Mouse (Mus musculus) gonadal fat pad, adult 2 months (tissue): Measurements from ENCODE around the gene Gabra6. TPM values are rescaled to one million over a fixed set of nuclear protein-coding genes. Genes with fewer than 3 reads are reported as not detected.

Experiments used
- DNase-seq: peaks from one replicate; pipeline ENCODE4 v3.0.0-alpha.2; 2012; ENCODE audit warnings: low read depth
- polyA plus RNA-seq: library from polyadenylated mRNA; depleted of rRNA; stranded (reverse); fragments of >200 nt; gene quantifications from 2 replicates; pipeline ENCODE4 v1.2.3, GENCODE M21; 2012; rRNA removed

Gene Gabra6
- not detected in 2 replicates for polyA plus RNA-seq

DNA sequence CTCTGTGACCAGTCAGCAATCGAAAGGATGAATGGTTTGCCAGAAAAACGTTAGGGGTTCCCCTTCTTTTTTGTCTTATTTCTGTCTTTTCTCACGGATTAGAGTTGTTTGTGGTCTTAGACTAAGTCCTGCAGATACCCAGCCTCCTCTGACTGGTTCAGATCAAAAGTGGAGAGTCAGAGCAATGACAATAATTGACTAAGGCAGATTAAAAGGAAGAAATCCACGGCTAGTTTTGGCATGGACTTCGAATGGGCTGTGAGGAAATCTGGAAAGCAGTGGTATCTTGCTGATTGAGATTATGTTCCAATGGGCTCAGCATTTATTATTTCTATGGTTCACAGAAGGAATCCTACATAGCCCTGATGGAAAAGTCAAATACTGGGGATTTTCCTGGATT lies at the start of gene Gabra6:
Gene Gabra6, minus strand, starts transcription at position 191 of the 400 bp plus-strand sequence.
- DNase-seq: no peak

DNA sequence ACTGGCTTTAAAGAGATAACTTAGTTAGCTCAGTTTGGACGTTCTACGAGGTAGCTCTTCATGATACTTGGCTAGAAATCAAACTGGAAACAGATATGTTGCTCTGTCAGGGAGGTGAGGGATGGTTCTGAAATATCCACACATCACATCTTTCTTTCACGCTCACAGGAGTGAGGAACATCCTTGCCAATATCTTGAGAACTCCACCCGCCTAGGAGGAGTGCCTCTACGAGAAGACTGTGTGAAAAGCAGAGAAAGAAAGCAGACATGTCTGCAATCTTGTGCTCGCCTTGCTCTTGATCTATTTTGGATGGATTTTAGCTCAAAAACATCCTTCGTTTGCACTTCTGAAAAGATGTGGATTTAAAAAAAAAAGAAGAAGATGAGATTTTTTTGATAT lies 44.7 kb upstream of the Gabra6 start:
- DNase-seq: no peak

DNA sequence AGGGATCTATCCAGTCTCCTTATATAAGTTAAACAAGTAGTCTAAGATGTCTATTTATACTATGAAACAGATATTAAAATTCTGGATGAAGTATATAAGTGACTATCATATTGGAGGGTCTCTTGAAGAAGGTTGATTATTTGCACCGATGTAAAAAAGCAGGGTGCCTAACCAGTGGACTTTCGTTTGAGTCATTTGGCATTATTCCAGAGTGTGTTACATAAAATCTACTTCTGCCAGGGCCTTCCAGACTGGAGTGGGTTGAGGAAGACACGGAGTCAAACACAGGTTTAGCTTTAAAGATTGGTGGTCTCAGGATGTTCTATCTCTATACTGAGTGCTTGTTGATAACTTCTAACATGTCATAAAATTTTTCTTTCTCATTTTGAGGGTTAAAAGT lies 11.2 kb upstream of the Gabra6 start:
- no peak for DNase-seq

DNA sequence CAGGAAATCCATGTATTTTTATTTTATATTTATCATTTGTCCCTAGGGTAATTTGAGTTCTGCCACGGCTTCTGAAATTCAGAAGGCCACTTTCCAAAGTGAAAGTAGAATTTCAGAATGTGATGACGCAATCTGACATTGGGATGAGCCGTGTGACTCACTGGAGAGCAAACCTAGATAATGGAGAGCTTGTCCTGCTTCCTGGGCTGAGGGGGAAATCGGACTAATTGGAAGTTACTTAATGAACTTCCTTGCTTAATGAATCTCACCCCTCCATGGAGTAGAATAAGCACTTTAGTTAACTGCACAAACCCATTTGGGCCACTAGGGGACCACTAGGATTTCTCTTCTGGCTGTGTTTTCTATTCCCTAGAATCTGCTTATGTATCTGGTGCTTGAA lies 5.4 kb upstream of the Gabra6 start:
- no peak for DNase-seq

DNA sequence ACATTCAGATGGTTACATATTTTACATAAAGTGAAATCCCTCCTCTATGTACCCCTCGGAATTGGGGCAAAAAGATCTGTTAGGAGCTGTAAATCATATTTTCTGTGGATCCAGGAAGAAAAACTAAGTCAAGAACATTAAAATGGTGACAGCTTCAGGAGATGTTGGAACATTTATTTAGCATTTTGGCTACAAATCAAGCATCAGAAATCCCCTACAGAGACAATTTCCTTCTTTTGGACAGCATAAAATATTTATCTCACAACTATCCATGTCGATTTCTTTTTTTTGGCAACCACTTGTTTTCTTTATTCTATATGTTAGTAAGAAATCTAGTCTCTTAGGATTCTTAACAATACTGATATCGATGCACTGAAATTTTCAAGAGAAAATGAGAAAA lies 688 bp upstream of the Gabra6 start:
- no peak for DNase-seq

DNA sequence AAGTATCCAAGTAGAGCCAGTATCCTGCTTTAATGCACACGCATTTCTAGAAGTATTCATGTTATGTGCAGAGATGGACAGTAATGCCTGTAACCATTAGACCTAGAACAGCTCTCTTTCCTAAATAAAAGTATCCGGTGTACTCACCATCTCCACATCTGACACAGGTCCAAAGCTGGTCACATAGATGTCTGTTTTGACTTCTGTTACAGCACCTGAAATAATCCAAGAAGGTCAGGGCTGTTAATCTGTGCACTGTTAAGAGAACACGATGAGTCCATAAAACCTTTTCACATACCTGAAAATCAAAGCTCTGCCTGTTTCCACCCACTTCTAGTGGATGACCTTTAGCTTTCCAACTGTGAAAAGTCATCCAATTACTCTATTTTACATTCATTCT lies 1.4 kb downstream of the Gabra6 start:
- no peak for DNase-seq

DNA sequence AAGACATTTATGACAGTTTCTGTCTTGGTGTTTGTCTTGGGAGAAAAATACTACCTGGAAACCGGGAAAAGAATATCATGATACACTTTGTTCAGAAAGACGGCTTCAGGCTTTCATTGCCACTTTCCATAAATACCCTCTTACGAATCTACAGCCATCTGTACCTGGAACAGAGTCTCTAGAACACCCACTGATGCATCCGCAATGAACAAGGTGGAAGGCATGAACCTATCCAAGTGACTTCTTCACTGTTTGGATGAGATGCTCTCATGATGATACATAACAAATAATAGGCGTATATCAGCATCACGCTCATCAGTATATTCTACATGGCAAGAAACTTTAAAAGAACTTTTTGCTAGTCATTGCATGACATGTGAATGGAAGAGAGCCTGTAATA lies 1.8 kb downstream of the Gabra6 start:
- no peak for DNase-seq

DNA sequence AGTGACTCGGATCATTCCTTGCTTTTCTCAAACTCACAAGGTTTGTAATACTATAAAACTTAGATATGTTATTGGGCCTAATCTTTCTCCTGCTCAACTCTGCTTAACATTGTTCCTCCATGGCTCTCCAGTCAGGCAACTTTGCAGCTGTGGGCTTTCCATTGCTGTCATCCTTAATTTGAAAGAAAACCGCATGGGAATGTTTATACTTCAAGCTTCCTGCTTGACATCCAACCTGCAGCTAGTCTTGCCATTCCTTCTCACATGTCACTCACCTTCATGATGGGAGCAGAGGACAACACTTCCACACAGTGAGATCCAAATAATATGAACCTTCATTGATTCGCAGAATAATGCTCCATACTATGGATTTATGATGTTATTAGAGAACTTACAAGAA lies 2.9 kb downstream of the Gabra6 start:
- DNase-seq: no peak

DNA sequence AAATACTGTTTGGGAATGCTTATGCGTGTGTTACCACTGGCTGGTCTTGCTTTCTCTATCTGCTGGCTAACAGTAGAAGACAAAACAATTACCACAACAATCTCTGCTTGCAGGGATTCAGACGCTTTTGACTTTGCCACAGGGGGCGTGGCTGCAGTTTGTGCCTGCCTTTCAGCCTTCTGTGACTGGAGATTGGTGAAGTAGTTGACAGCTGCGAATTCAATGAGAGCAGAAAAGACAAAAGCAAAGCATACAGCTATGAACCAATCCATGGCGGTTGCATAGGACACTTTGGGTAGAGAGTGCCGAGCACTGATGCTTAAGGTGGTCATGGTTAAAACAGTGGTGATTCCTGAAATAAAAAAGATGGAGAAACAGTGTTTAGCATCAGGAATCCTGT lies 6.0 kb downstream of the Gabra6 start:
- DNase-seq: no peak

DNA sequence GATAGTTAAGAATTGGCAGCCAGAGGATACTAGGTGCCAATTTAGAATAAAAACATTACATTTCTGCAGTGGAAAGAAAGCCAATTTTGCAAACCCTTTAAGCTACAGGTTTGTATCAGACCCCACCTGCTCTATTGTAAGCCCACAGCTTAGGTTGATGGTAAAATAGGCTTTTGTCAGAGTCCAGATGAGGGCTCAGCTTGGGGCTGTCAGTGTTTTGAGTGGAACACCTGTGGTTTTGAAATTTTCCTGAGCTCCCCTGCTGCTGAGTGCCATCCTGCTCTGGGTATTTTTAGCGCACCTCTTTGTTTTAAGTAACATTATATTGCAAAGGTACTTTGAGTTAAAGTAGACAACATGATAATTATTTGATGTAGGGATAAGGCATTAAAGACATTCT lies 10.0 kb downstream of the Gabra6 start:
- no peak for DNase-seq

DNA sequence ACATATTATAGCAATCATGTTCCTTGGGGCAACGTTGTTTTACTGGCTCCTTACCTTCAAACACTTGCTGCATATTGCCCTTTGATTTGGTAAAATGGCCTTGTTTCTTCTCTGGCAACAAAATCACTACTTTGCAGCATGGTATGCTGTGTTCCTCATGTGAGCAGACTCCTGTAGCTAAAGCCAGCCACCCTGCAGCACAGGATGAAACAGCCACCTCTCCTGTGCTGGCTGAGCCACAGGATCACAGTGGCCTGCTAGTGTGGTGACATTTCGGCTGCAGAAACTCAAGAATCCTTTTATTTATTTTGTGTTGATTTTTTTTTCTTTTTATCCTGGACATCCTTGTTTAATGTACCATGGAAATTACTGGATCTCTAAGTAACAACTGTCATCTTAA lies 11.8 kb downstream of the Gabra6 start:
- no peak for DNase-seq

DNA sequence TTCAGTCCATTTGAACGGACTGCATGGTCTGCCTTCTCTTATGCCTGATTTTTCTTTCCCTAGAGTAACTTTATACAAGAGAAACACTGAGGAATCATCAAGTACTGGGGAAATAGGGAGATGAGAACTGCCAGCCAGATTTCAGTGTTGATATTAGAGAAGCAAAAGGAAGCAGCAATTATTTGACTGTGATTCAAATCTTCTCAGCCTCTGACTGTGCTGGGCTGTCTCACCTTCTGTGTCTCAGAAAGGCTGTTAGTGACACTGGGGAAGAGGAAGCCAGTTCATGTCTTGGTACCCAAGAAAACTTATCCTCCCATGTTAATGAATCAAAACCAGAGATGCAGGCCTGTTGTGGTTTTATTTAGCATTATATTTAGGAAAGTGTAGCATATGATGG lies 14.8 kb downstream of the Gabra6 start:
- no peak for DNase-seq

DNA sequence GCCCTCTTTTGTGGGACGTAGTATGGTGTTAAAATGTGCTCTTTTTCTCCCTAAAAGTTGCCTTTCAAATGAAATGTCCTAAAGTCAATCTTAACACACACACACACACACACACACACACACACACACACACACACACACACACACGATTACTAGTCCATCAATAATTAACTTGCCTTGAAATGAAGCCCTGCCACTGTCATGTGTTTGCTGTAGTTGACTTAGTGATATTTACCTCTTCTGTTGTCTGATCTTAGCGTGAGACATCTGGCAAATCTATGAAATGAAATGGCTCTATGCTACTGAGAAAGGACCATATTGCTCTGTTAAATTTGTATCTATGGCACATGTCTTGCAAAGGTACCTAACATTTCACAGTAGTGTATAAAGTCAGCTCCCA lies 61.9 kb downstream of the Gabra6 start:
- no peak for DNase-seq

Other genes with a start within 250 kb of the Gabra6 start
- not detected in 2 replicates for gene Gabra1, start 138.1 kb downstream of the Gabra6 start, polyA plus RNA-seq
- 0.08 TPM in 1 of 2 replicates, not detected in the other for gene Gabrb2, start 98.7 kb upstream of the Gabra6 start, polyA plus RNA-seq